Mouse (Mus musculus) gastrocnemius, postnatal 25 days (tissue): ENCODE measurements around the gene Slc35f6. TPM values are rescaled to one million over a fixed set of nuclear protein-coding genes. Genes with fewer than 3 reads are reported as not detected.

Experiments
- DNase-seq: peaks from one replicate; pipeline ENCODE4 v3.0.0; 2022
- microRNA-seq, 2 experiments: library from miRNA; unstranded; fragments of <30 nt; microRNA quantifications; one replicate each; pipeline ENCODE4 v1.2.0; 2021; ENCODE audit warnings: borderline replicate concordance in 2 of 2
- total RNA-seq, 2 experiments: library from RNA; stranded (reverse); gene quantifications; 1 replicate in 1 of 2; 2 replicates in 1 of 2; pipeline ENCODE4 v1.2.3; 2021

The Slc35f6 gene
- total RNA-seq, 2 experiments from 2014 or later, result 9.5 to 12.0 TPM

- no peak for DNase-seq
Observed at GRCm38 (mm10) chr5:30701866-30702265, 54.1 kb downstream of the Slc35f6 start.

Small RNA genes lying within 50 kb of the gene (microRNA-seq; reads per million reads assigned to microRNA genes)
- gene Mir5625, result 0 reads per million in 2 experiments

Other genes with a start within 250 kb of the Slc35f6 start
- under 1 TPM; 0.08 to 0.18 TPM for gene Otof, start 186.0 kb upstream of the Slc35f6 start, total RNA-seq
- not detected for gene 1700001C02Rik, start 181.9 kb upstream of the Slc35f6 start, total RNA-seq
- not detected for gene Cib4, start 102.1 kb upstream of the Slc35f6 start, total RNA-seq
- 1 to 10 TPM in 1 of 2 experiments, under 1 TPM in 1; 0.20 to 1.4 TPM for gene Kcnk3, start 59.8 kb upstream of the Slc35f6 start, total RNA-seq
- gene Cenpa, start 18.8 kb downstream of the Slc35f6 start, total RNA-seq, result 1 to 10 TPM; 3.2 to 6.5 TPM
- 1 to 10 TPM; 1.0 to 2.0 TPM for gene Dpysl5, start 63.6 kb downstream of the Slc35f6 start, total RNA-seq
- 10 to 100 TPM; 50.6 to 57.5 TPM for gene Mapre3, start 166.7 kb downstream of the Slc35f6 start, total RNA-seq
- gene Tmem214, start 220.1 kb downstream of the Slc35f6 start, total RNA-seq, result 10 to 100 TPM; 25.2 to 35.0 TPM
- 1 to 10 TPM; 2.0 to 2.5 TPM for gene Agbl5, start 240.8 kb downstream of the Slc35f6 start, total RNA-seq